Mouse (Mus musculus) layer of hippocampus, adult 8-10 months (tissue): ENCODE data around the gene Nprl3. TPM values are rescaled to one million over a fixed set of nuclear protein-coding genes. Genes with fewer than 3 reads are reported as not detected.

Source experiments
- DNase-seq, 2 experiments: peaks; one replicate each; pipeline ENCODE4 v3.0.0; 2022; ENCODE audit warnings: low spot score in 2 of 2
- total RNA-seq, 4 experiments: library from RNA; stranded (reverse); gene quantifications; 2 replicates each; pipeline ENCODE4 v1.2.4; 2022

Nprl3 gene
- total RNA-seq, 4 experiments from 2014 or later: 58.1 to 80.0 (median 63.5) TPM

DNA sequence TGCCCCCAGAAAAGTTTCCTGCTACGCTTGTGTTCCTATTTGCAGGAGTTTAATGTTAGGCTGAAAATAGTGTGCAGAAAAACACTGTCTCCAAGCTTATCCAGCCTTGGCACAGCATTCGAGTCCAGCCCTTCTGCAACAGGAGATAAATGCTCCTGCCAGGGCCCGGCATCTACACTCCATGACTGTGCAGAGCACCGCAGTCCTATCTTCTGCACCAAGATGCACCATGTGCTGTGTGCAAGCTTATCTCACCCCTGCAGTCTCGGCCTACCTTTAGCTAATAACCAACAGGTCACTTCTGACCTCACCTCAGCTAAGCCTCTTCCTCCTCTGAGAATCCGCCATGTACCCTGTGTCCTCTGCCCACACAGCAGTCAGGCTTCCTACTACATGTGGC, 21.9 kb downstream of the Nprl3 start:
- no peak for DNase-seq

DNA sequence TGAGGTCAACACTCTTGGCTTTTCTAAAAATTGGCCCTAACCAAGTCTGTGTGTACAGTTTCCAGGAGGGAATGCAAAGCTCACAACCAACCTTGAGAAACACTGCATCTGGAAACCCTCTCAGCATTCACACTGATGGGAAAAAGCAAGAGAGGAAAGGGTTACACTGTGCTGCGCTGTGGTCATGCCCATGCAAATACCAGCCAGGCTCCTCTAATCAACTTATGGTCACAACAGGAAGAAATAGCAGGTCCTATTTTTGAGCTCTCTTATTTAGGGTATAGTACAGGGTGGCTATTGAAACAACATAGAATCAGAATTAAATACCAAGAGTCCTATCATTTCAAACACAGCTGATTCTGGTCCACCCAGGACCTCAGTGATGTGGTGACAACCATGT, 22.9 kb downstream of the Nprl3 start:
- no peak for DNase-seq

DNA sequence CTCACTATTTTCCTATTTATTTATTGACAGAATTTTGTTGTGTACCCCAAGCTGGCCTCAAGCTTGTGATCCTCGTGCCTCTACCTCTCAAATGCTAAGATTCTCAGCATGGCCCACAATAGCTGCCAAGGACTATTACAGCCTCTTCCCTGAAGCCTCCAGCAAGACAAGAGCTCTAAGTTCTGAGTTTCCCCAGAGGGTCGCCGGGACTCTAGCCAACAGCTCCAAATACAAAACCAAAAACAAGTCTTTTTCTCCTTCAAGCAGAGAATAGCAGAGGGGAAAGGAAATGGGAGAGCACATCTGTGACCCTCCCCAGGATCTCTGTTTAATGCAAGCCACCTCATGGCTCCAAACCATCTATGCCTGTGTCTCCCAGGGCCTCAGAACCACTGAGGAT, 23.4 kb downstream of the Nprl3 start:
- DNase-seq: no peak

DNA sequence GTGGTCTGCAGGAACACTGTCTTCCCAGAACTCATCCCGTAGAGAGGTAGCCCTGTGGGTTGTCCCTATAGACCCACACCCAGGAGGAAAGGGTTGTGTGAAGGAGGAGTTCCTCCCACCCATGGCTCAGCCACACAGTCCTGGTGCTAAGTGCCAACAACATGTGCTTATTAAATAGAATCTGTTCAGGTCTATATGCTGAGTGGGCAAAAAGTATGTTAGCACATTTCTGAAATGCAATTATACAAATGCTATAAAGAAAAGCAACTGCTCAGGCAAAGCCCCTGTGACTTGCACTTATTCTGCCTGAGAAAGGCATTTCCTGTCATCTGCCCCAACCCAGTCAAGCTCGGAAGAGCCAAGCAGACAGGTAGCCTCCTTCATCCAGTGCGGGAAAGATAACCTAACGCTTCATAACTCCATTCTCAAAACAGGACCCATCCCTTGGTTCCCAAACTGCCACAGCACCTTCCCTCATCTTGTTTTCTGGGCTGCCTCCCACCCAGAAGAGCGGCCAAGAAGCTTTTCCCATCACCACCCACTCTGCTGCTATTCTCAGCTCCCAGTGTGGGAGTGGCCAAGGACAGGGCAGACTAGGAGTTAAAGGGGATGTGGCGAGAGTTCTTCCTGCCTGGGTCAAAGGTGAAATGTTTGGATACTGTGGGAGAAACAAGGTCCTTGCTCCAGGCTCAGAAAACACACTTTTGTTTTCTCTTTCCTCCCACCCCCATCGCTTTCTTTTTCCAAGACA, 24.1 kb downstream of the Nprl3 start:
- no peak for DNase-seq

DNA sequence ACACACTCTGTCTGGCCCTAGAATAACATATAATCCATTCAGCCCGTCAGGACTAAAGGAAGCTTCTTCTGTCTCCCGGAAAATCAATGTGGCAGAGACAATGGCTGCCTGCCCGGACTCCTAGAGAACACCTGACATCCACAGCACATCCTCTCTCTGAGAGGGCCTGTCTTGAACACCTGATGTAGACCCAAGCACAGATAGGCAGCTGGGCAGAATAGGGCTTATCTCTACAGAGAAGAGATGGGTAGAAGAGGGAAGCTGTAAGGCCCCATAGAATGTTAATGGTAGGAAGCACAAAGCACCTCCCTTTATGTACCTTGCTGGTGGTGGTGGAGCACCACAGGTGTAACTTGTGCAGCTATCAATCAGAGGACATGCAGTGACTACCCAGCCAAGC, 25.3 kb downstream of the Nprl3 start:
- no peak for DNase-seq

DNA sequence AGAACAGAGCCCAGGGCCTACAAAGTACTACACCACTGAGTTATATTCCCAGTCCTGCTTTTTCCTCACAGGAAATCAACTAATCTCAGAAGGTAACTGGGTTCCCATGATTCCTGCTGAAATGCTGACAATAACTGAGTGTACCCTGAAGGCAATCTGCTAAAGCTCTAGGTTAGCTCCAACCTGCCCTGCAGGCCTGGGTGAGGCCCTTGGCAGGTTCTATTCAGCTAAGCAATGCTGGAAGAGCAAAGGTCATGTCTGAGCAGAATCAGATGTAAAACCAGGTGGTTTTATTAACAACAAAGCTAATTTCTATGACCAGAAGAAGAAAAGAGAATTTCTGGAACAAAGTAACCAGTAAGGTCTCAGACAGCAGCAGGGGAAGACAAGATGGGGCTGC, 26.1 kb downstream of the Nprl3 start:
- DNase-seq: no peak

DNA sequence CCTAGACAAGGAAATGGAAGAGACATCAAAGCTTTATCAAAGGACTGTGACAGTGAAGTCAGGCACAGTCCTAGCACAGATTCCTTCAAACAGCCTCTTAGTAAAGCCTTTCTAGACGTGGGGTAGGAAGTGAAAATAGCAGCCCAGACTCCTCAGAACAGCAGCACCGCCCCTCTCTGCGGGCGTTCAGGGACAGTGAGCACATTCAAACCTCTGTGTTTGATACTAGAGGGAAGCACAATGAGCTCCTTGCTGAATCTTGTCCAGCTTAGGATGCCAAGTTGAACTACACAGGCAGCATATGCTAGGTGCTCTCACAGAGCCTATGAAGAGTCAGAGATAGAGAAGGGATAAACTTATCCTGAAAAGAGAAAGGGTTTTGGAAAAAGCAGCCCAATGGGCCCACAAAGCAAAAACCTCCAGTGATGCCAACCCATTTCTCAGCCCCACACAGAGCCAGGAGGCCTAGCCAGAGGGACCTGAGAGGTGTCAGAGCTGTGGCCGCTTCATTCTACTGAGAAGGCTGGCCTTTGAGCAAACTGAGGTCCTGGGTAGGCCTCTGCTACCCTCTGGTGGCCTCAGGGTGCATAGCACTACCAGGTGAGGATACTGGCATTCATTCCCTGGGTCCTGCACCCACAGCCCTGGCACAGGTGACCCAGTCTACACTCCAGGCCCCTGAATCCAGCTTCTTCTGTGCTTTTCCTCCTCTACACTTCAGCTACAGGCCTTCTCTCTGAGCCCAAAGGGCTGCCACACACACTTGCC, 29.2 kb downstream of the Nprl3 start:
- peak in 1 of 2 experiments; percentile 78 for DNase-seq

DNA sequence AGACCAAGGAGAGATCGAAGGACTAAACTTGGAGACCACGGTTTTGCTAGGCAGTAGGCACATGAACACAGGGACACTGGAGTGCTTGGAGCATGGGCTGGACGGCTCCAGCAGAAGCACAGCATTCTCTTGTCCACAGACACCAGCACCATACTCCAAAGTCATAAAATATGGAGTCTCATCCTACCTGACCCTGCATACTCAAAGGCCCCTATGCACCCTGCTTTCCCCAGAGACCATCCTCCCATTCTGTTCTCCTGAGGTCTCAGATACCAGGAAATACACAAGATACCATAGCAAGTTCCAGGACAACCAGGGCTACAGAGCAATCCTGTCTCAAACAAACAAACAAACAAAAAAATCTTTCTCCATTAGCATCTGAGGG, 30.1 kb downstream of the Nprl3 start:
- no peak for DNase-seq

DNA sequence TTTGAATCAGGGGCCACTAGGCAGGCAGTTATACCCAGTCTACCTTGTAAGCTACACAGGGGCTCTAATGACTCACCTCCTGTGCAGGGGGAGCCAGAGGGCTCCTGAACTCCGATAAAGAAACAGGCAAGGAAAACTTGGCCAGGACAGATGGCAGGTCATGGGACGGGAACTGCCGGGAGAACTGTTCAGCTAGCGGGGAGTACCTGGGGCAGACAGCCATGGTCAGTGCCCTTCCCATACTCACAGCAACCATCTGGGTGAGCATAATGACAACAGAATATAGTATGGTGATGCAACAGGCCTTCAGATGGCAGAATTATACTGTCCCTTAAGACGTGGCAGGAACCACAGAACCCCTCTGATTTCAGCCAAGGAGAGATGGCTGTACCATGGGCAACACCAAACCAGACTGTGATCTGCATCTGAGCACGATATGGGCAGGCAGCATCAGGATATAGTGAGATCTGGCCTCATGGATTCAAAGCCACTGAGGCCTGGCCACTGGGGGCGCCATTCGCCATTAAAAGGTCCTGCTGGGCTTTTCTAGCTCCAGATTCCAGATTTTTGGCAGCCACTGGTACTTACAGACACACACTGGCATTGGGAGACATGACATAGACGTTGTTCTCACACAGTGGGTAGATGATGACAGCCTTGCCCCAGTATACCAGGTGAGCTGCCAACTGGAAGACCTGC, 30.6 kb downstream of the Nprl3 start:
- DNase-seq: peak in 1 of 2 experiments; percentile 57

DNA sequence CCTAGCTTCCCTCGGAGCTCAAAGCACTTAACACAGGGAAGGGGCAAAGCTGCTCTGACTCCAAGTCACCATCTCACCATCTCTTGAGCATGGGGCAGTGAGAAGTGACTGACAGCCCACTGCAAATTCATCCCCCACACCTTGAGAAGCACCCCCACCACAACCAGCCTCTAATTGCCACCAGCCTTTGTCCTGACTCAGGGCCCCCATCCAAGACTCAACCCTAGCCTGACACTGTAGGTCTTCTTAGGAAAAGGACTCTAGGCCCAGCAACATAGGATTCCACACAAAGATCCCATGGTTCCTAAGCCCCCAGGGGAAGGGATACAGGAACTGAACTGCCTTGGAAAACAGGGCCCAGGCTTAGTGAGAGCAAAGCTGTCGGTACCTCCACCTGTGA, 31.4 kb downstream of the Nprl3 start:
- no peak for DNase-seq

DNA sequence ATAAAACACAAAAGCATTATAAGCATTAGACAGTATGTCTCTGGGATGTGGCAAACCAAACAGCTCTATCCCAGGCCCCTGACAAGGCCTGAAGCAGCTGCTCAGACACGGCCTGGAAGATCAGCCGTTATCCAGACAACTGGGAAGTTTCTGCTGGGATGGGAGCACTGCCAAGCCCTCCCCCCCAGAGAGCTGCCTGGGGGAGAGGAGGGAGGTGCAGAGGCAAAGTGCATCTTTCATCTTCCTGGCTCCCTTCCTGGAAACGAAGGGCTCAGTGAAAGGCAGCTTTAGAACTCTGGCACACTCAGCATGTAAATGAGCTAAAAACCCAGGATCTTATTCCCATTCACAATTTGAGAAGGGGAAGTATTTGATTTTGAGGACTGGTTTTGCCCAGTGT, 31.9 kb downstream of the Nprl3 start:
- DNase-seq: peak; percentile 61 to 75

DNA sequence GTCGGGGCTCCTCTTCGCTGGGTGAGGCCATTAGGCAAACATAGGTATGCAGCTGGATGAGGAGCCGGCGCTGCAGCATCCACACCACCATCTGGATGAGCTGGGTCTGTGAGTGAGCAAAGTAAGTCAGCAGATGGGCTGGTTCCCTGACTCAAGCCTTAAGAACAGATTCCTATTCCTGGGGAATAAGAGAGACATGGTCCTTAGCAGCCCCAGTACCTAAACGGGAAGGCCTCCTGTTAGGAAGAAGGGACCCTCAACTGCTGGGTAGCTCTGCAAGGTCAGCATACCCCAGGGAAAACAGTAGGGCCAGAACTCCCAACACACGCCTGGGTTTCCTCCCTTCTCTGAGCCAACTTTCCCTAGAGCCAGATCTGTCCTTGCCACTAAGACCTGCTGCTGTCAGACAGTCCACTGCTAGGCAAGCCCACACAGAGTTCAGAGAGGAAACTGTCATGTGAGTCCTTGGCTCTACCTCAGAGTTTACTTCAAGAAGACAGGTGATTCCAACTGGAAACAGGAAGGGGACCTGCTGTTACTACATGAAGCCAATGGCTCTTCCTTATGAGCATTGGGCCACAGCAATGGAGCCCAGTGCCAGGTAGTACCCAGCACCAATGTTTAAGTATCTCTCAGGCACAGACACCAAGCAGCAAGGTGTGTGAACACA, 32.6 kb downstream of the Nprl3 start:
- DNase-seq: no peak

DNA sequence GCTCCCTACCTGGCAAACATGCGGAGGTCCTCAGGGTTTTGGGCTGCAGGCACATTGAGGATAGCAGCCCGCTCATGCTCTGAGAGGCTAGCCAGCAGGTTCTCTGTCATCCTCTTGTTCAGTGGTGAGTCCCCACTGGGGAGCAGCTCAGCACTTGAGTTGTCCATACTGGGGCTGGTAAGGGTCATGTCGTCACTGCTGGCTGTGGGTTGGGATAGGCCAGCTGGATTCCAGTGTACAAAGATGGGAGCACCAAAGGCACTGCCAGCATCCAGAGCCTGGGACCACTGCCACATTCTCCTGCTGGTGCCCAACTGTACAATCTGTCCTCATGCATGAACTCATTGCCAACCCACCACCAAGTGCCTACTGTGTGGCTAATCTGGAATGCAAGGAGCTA, 33.6 kb downstream of the Nprl3 start:
- DNase-seq: peak in 1 of 2 experiments; percentile 49

DNA sequence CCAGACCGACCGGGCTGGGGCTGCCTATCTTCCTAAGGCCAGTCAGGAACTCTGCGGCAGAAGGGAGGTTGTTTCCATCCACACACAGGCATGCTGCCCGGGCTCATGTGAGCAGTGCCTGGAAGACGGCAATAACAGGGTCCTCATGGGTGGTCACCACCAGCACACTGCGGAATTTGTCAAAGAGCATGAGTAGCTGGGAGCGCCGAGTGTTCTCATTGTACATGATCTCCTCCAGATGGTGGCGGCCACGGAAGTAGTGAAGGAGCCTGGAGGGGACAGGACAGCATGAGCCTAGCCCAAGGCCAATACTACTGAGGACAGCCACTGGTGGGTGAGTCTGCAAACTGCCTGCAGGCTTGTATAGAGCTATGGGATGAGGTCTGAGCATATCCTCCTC, 34.7 kb downstream of the Nprl3 start:
- DNase-seq: no peak

DNA sequence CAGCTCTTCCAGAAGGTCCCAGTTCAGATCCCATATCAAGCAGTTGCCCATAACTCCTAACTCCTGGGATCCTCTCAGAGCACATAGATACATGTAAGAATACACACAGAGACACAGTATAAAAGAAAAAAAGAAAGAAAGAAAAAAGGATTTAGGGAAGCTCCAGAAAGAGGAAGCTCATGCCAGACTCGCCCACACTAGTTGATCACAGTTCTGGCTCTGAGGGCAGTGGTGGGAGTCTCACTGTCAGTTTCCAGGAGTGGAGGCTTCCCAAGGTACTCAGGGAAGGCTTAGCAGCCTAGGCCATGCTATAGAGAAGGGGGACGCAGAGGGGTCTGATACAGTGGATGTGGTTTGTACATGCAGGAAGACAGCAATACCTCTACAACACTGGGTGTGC, 36.4 kb downstream of the Nprl3 start:
- DNase-seq: no peak

DNA sequence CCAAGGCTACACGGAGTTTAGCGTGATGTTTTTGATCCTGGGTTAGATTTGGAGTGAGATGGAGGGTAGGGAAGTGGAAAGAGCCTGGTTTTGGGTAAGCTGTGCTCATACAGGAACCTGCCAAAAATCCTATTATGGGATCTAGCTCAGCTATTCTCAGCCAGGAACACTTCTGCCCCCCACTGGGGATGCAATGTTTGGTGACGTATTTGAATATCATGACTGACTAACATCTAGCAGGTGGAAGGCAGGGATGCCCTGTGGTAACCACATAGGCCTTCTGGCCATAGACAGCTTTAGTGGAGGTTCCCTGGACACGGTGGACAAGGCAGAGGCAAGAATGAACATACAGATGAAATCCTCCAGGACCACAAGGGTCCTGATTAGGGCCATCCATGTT, 37.3 kb downstream of the Nprl3 start:
- no peak for DNase-seq

DNA sequence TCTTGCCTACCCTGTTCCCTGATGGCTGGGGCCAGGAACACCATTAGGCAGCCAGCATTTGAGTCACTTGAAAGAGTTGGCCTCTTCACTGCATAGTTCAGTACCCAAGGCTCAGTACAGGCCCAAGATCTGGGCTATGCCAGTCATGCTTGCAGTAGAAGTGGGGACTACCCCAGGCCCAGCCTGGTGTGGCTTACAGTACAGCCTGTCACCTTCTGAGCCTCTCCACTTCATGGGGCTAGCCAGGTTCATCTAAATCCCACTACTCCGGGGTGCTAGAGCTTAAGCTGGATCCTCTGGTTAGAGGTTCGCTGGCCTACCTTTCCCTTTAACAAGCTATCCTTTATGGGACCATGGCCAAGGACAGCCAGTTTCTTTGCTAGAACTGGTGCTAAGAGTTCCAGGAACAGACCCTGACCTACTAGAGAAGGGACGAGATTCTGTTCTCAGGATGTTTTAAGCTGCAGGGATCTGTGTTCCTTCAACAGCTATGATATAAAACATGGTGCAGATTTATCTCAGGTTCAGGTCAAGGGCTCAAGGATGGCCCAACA, 39.1 kb downstream of the Nprl3 start:
- no peak for DNase-seq

DNA sequence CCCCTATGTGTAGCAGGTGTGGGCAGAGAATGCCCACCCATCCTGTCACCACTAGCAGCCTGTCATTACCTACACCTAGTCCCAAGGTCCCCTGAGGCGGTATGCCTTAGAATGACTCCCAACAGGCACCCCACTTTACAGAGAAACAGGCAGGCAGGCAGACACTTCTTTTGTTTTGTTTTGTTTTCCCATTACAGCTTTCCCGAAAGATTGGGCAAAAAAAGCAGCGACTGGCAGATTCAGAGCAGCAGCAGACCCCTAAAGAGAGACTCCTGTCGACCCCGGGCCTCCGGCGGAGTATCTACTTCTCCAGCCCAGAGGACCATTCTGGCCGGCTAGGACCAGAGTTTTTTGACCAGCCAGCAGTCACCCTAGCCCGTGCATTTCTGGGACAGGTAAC, 40.0 kb downstream of the Nprl3 start:
- no peak for DNase-seq

DNA sequence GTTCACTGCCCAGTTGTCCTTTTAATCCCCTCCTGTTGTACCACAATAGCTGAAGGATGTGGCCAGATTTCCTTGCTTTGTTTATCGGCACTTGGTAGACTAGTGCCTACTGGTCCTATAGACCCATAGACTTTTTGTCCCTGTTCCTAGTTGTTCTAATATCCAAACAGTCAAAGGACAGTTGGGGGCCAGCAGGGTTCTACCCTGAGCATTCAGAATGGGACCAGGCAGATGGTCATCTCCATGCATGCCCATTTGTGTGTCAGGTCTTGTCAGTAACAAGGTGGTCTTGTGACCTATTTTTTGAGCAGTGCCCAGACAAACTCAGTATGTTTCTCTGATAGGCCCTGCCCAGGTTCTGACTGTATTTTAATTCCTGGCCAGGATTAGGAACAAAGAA, 40.5 kb downstream of the Nprl3 start:
- no peak for DNase-seq

DNA sequence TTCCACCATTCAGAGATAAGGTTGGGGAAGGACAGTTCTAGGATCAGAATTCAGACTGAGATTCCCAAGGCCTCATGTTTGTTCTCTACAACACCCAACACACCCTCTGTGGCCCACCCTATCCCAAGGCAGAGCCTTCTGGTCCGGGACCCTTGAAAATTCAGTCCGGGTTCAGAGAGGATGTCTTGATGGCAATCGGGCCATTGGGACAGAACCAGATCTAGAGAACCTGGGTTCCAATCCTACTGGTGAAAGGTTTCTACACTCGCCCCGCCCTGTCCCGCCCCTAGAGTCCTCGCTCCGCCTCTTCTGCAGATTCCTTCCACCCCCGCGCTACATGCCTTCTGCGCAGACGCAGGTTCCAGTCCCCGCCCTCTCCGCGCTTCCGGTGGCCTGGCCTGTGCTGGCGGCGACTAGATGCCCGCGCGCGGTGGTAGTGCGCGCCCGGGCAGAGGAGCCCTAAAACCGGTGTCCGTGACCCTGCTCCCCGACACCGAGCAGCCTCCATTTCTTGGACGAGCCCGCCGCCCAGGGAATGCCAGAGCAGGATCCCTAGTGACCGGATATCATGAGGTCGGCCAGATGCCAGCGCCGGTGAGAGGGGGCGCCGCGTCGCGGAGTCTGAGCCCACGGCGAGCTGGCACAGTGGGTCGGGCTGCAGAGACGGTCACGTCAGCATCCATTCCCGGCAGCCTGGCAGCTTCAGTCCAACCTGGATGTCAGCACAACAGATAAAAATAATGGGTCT, 41.2 kb downstream of the Nprl3 start, which contains the start of gene Mpg:
Gene Mpg, plus strand, starts transcription at position 382 of the 748 bp plus-strand sequence.
- DNase-seq: peak; percentile 74 to 82
